In genomic region chr13:97598507-97599431, GRCm38 (mm10) we compare ENCODE assay signal across 9 mouse cellular contexts.
DNase-seq lines count a peak whose midpoint lies in the region; ATAC-seq lines count a peak whose summit lies in the region.
"Had no signal": no experiment of that assay in that cellular context is flagged by ENCODE, and none has a peak within 500 bp of the region (broad histone marks: within the 10 kb centered on the region; RNA-seq: fewer than 3 reads in every experiment).

No protein-coding gene starts in this region.

- peaks cover 24% of the 10 kb centered on the region for H3K4me1 ChIP-seq in neural tube, embryonic 12.5 days
- 0 out of 2 replicates have a peak, but pooled peaks cover 3% of the 10 kb centered on the region for H3K4me1 ChIP-seq in stomach, embryonic 15.5 days

- no peaks in the 10 kb centered on the region for H3K36me3 ChIP-seq in neural tube, embryonic 12.5 days
- H3K36me3 ChIP-seq in stomach, embryonic 15.5 days = no peaks in the 10 kb centered on the region
- H3K36me3 ChIP-seq: embryonic facial prominence, embryonic 13.5 days; midbrain, embryonic 12.5 days had no signal

- no peak for ATAC-seq in neural tube, embryonic 12.5 days (ENCODE audit: low FRiP score, low read depth)
- peak; percentile 56; the same call in 1 of the 2 replicates for ATAC-seq in stomach, embryonic 15.5 days (ENCODE audit: insufficient read depth, low FRiP score, low read depth)

- H3K4me2 ChIP-seq in neural tube, embryonic 12.5 days (replicated peaks) = 0 out of 2 replicates have a peak overlapping the region, but pooled peaks have one; percentile 5
- H3K4me2 ChIP-seq in stomach, embryonic 15.5 days = no peak overlapping the region
- H3K4me2 ChIP-seq: embryonic facial prominence, embryonic 13.5 days; midbrain, embryonic 12.5 days had no signal

- H3K27ac ChIP-seq in neural tube, embryonic 12.5 days = no peak overlapping the region
- H3K27ac ChIP-seq in stomach, embryonic 15.5 days = no peak overlapping the region
- H3K27ac ChIP-seq: embryonic facial prominence, embryonic 13.5 days; midbrain, embryonic 12.5 days had no signal

- intact Hi-C loops in heart, postnatal 10 days (cut with DNase I) = no loop called here

- H3K9me3 ChIP-seq in neural tube, embryonic 12.5 days = peaks cover 6% of the 10 kb centered on the region; the same call in 1 of the 2 replicates
- no peaks in the 10 kb centered on the region for H3K9me3 ChIP-seq in stomach, embryonic 15.5 days
- H3K9me3 ChIP-seq: midbrain, embryonic 12.5 days had no signal

- no peak overlapping the region for H3K9ac ChIP-seq in neural tube, embryonic 12.5 days
- no peak overlapping the region for H3K9ac ChIP-seq in stomach, embryonic 15.5 days
- H3K9ac ChIP-seq: embryonic facial prominence, embryonic 13.5 days; midbrain, embryonic 12.5 days had no signal

- 57% methylated on average over 15 of the region's 15 CpGs for WGBS in neural tube, embryonic 12.5 days
- WGBS in stomach, embryonic 15.5 days = 64% methylated on average over 15 of the region's 15 CpGs

- DNase-seq in neural tube, embryonic 10.5 days (ENCODE audit: extremely low spot score, low spot score) = no peak
- DNase-seq in heart, postnatal 10 days = peak; percentile 46 to 51
- peak; percentile 48 for DNase-seq in kidney, postnatal 14 days
- DNase-seq in thymus, postnatal 36 days = no peak
- no peak for DNase-seq in B cell, adult 2 months

- no peak overlapping the region for H3K4me3 ChIP-seq in neural tube, embryonic 12.5 days
- H3K4me3 ChIP-seq in stomach, embryonic 15.5 days (replicated peaks) = no peak overlapping the region
- H3K4me3 ChIP-seq: embryonic facial prominence, embryonic 13.5 days; midbrain, embryonic 12.5 days had no signal

- no peaks in the 10 kb centered on the region for H3K27me3 ChIP-seq in neural tube, embryonic 12.5 days (replicated peaks)
- no peaks in the 10 kb centered on the region for H3K27me3 ChIP-seq in stomach, embryonic 15.5 days (replicated peaks)
- H3K27me3 ChIP-seq: embryonic facial prominence, embryonic 13.5 days; midbrain, embryonic 12.5 days had no signal

Comparison
In these comparisons a context has a peak if more than half of its experiments do, and no peak if none do; other contexts are left out.
1. DNase-seq: peak in heart, postnatal 10 days (2 of 2) and kidney, postnatal 14 days (single experiment); none in neural tube, embryonic 10.5 days (single experiment), thymus, postnatal 36 days (0 of 2) and B cell, adult 2 months (0 of 2).